Mouse (Mus musculus) erythroblast, embryonic 14.5 days (primary cell): ENCODE data around the gene Fam193b. TPM values are rescaled to one million over a fixed set of nuclear protein-coding genes. Genes with fewer than 3 reads are reported as not detected.
"Not testable (repeated sequence)": the region's sequence is repeated elsewhere in the genome, so short reads cannot be mapped to it uniquely, and the experiment has no call there.

Experiments
- H3K27me3 ChIP-seq: 2 replicates; pipeline ENCODE4 v1.6.1; 2012; ENCODE audit warnings: inconsistent platforms; ENCODE audit not compliant: control insufficient read depth
- H3K36me3 ChIP-seq: 2 replicates; pipeline ENCODE4 v1.6.1; 2012; ENCODE audit warnings: mild to moderate bottlenecking, inconsistent platforms; ENCODE audit not compliant: control insufficient read depth
- H3K4me1 ChIP-seq: 2 replicates; pipeline ENCODE4 v1.6.1; 2012; ENCODE audit warnings: inconsistent platforms; ENCODE audit not compliant: control insufficient read depth
- H3K4me3 ChIP-seq: replicated peaks from 2 replicates; pipeline ENCODE3; 2012; ENCODE audit warnings: moderate library complexity, mild to moderate bottlenecking, inconsistent platforms
- H3K9me3 ChIP-seq: 2 replicates; pipeline ENCODE4 v1.6.1; 2012; ENCODE audit warnings: low read length, inconsistent platforms, mixed read lengths; ENCODE audit not compliant: control insufficient read depth
- GATA1 ChIP-seq: IDR thresholded peaks from 2 replicates; pipeline ENCODE4 v1.6.1; 2012; ENCODE audit warnings: low read length, inconsistent platforms, mixed read lengths
- TAL1 ChIP-seq: IDR thresholded peaks from 3 replicates; pipeline ENCODE4 v1.6.1; 2012; ENCODE audit warnings: low read length, inconsistent platforms, mixed read lengths
- polyA plus RNA-seq: library from polyadenylated mRNA; stranded (reverse); fragments of >175 nt; gene quantifications from 2 replicates; pipeline ENCODE4 v1.2.3, GENCODE M21; 2012

Fam193b gene
- polyA plus RNA-seq, 1 experiment, result 9.1 TPM

- Histone ChIP-seq H3K4me3 (peak overlapping the region; percentile 95), H3K4me1 (peaks cover 27% of the 10 kb centered on the region), H3K9me3 (no peaks in the 10 kb centered on the region), H3K27me3 (no peaks in the 10 kb centered on the region), H3K36me3 (peaks cover 36% of the 10 kb centered on the region)
- TF ChIP-seq TAL1 (no peak), GATA1 (no peak)
Observed at GRCm38 (mm10) chr13:55600657-55601056, 29.7 kb upstream of the Fam193b start.

GRCm38 (mm10) chr13:55599566-55600540 lies 28.9 kb upstream of the Fam193b start, which contains the start of gene B4galt7:
Gene B4galt7 (plus strand): TSS chr13:55599896.
- TF ChIP-seq TAL1, result no peak
- no peak for TF ChIP-seq GATA1
- no peaks in the 10 kb centered on the region for H3K9me3 ChIP-seq

GRCm38 (mm10) chr13:55596802-55597201 lies 25.9 kb upstream of the Fam193b start:
- Histone ChIP-seq H3K9me3 (no peaks in the 10 kb centered on the region), H3K4me1 (peaks cover 53% of the 10 kb centered on the region)
- TF ChIP-seq GATA1, result no peak
- no peak for TF ChIP-seq TAL1

More at GRCm38 (mm10) chr13:55599566-55600540, 28.9 kb upstream of the Fam193b start, which contains the start of gene B4galt7:
- peaks cover 44% of the 10 kb centered on the region for H3K36me3 ChIP-seq
- H3K4me1 ChIP-seq, result peaks cover 30% of the 10 kb centered on the region
- peak within 1 kb of the TSS; percentile 95 for H3K4me3 ChIP-seq
- H3K27me3 ChIP-seq, result no peaks in the 10 kb centered on the region

GRCm38 (mm10) chr13:55595375-55595774 lies 24.5 kb upstream of the Fam193b start:
- peaks cover 43% of the 10 kb centered on the region for H3K4me1 ChIP-seq
- TF ChIP-seq TAL1 (no peak), GATA1 (no peak)

More at GRCm38 (mm10) chr13:55596802-55597201, 25.9 kb upstream of the Fam193b start:
- Histone ChIP-seq H3K27me3 (no peaks in the 10 kb centered on the region), H3K36me3 (peaks cover 39% of the 10 kb centered on the region), H3K4me3 (no peak overlapping the region)

GRCm38 (mm10) chr13:55593254-55593747 lies 22.4 kb upstream of the Fam193b start:
- Histone ChIP-seq H3K27me3 (peaks cover 8% of the 10 kb centered on the region), H3K4me3 (peak overlapping the region; percentile 81), H3K36me3 (peaks cover 37% of the 10 kb centered on the region), H3K4me1 (peaks cover 29% of the 10 kb centered on the region), H3K9me3 (no peaks in the 10 kb centered on the region)
- no peak for TF ChIP-seq TAL1
- no peak for TF ChIP-seq GATA1

More at GRCm38 (mm10) chr13:55595375-55595774, 24.5 kb upstream of the Fam193b start:
- no peak overlapping the region for H3K4me3 ChIP-seq
- H3K27me3 ChIP-seq, result peaks cover 2% of the 10 kb centered on the region; the same call in 1 of the 2 replicates
- H3K36me3 ChIP-seq, result peaks cover 39% of the 10 kb centered on the region
- no peaks in the 10 kb centered on the region for H3K9me3 ChIP-seq

- H3K9me3 ChIP-seq, result no peaks in the 10 kb centered on the region
- TF ChIP-seq GATA1 (no peak), TAL1 (no peak)
- H3K36me3 ChIP-seq, result peaks cover 32% of the 10 kb centered on the region
- H3K27me3 ChIP-seq, result peaks cover 10% of the 10 kb centered on the region
- H3K4me3 ChIP-seq, result peak overlapping the region; percentile 81
- H3K4me1 ChIP-seq, result peaks cover 29% of the 10 kb centered on the region
Observed at GRCm38 (mm10) chr13:55592512-55593253, 21.8 kb upstream of the Fam193b start.

- peaks cover 10% of the 10 kb centered on the region for H3K27me3 ChIP-seq
- no peak for TF ChIP-seq TAL1
- TF ChIP-seq GATA1, result no peak
- no peaks in the 10 kb centered on the region for H3K9me3 ChIP-seq
- H3K36me3 ChIP-seq, result peaks cover 28% of the 10 kb centered on the region
- H3K4me1 ChIP-seq, result peaks cover 29% of the 10 kb centered on the region
- no peak overlapping the region for H3K4me3 ChIP-seq
Observed at GRCm38 (mm10) chr13:55591961-55592490, 21.1 kb upstream of the Fam193b start.

- Histone ChIP-seq H3K36me3 (no peaks in the 10 kb centered on the region), H3K27me3 (no peaks in the 10 kb centered on the region; the same call in none of the 2 replicates), H3K4me3 (no peak overlapping the region), H3K4me1 (no peaks in the 10 kb centered on the region; the same call in 1 of the 2 replicates), H3K9me3 (no peaks in the 10 kb centered on the region)
- TF ChIP-seq GATA1 (no peak), TAL1 (no peak)
Observed at GRCm38 (mm10) chr13:55578086-55578485, 7.2 kb upstream of the Fam193b start.

- H3K36me3 ChIP-seq, H3K27me3 ChIP-seq, H3K4me1 ChIP-seq, H3K4me3 ChIP-seq, H3K9me3 ChIP-seq: not testable (repeated sequence)
Observed at GRCm38 (mm10) chr13:55576872-55577271, 6.0 kb upstream of the Fam193b start.
